Mouse (Mus musculus) forebrain, postnatal 0 days (tissue): Measurements from ENCODE around the gene Btbd19. TPM values are rescaled to one million over a fixed set of nuclear protein-coding genes. Genes with fewer than 3 reads are reported as not detected.

Experiments
- ATAC-seq: fragments of 200-750 bp; cut with Nextera tagmentation; 2 replicates; pipeline ENCODE4 v1.8.0; 2017; ENCODE audit warnings: mild to moderate bottlenecking, moderate library complexity
- DNase-seq: peaks from one replicate; pipeline ENCODE4 v3.0.0-alpha.2; 2015
- H3K27ac ChIP-seq: fragments of 300-500 bp; sonication (generic); 2 replicates; pipeline ENCODE4 v1.5.1; 2014; ENCODE audit warnings: low read depth, mild to moderate bottlenecking, antibody characterized with exemption, low read length, moderate library complexity, mixed read lengths
- H3K27me3 ChIP-seq: fragments of 300-500 bp; sonication (generic); 2 replicates; pipeline ENCODE4 v1.6.1; 2014; ENCODE audit warnings: mild to moderate bottlenecking, low read length, mixed read lengths; ENCODE audit not compliant: insufficient read depth
- H3K36me3 ChIP-seq: fragments of 300-500 bp; sonication (generic); 2 replicates; pipeline ENCODE4 v1.6.1; 2014; ENCODE audit warnings: mild to moderate bottlenecking, moderate library complexity; ENCODE audit not compliant: insufficient read depth
- H3K4me1 ChIP-seq: fragments of 300-500 bp; sonication (generic); 2 replicates; pipeline ENCODE4 v1.6.1; 2014; ENCODE audit warnings: antibody characterized with exemption; ENCODE audit not compliant: insufficient read depth
- H3K4me2 ChIP-seq: fragments of 300-500 bp; sonication (generic); 2 replicates; pipeline ENCODE4 v1.6.1; 2014; ENCODE audit warnings: low read depth, mild to moderate bottlenecking, moderate library complexity
- H3K4me3 ChIP-seq: fragments of 300-500 bp; sonication (generic); 2 replicates; pipeline ENCODE4 v1.5.1; 2014; ENCODE audit warnings: low read depth, low read length, mixed read lengths
- H3K9ac ChIP-seq: fragments of 300-500 bp; sonication (generic); 2 replicates; pipeline ENCODE4 v1.6.1; 2014; ENCODE audit warnings: mild to moderate bottlenecking
- H3K9me3 ChIP-seq: fragments of 300-500 bp; sonication (generic); 2 replicates; pipeline ENCODE4 v1.6.1; 2016; ENCODE audit warnings: low read length
- CTCF ChIP-seq: sonication (generic); IDR thresholded peaks from 2 replicates; pipeline ENCODE4 v1.5.1; 2016; ENCODE audit warnings: antibody characterized with exemption, control low read depth, low read depth
- WGBS: fragments of 180-500 bp; shearing (Covaris S2); extraction: QIAGEN DNeasy Blood & Tissue Kit; methylation state at CpG from one replicate; pipeline ENCODE4 v1.1.7; 2014; 5-methylcytosine and 5-hydroxymethylcytosine counted together
- polyA plus RNA-seq: library from polyadenylated mRNA; unstranded; fragments of >200 nt; fragmentation: Nextera tagmentation; extraction: Ambion mirVana; gene quantifications from 2 replicates; pipeline ENCODE4 v1.2.1, GENCODE M21; 2015
- total RNA-seq: library from RNA; depleted of rRNA; stranded (reverse); fragments of >200 nt; gene quantifications from 2 replicates; pipeline ENCODE4 v1.2.3, GENCODE M21; 2014

Btbd19 gene
- total and polyA plus RNA-seq, 2 experiments from 2014 or later, result 6.0 to 11.4 TPM

- no peaks in the 10 kb centered on the region for H3K27me3 ChIP-seq
- 85% methylated on average over 5 of the region's 5 CpGs for WGBS
- H3K4me2 ChIP-seq, result no peak overlapping the region
- no peak for TF ChIP-seq CTCF
- H3K4me1 ChIP-seq, result no peaks in the 10 kb centered on the region
- H3K9me3 ChIP-seq, result no peaks in the 10 kb centered on the region
- H3K27ac ChIP-seq, result no peak overlapping the region
- no peak overlapping the region for H3K4me3 ChIP-seq
- DNase-seq, result no peak
- peaks cover 17% of the 10 kb centered on the region; the same call in 1 of the 2 replicates for H3K36me3 ChIP-seq
- ATAC-seq, result no peak
- no peak overlapping the region for H3K9ac ChIP-seq
Observed at GRCm38 (mm10) chr4:117115592-117115991, 9.9 kb downstream of the Btbd19 start.

GRCm38 (mm10) chr4:117113237-117113636 lies 12.3 kb downstream of the Btbd19 start:
- 0 out of 2 replicates have a peak, but pooled peaks have one; percentile 14 for TF ChIP-seq CTCF
- DNase-seq (no peak), ATAC-seq (no peak)
- Histone ChIP-seq H3K9me3 (no peaks in the 10 kb centered on the region), H3K27ac (no peak overlapping the region), H3K36me3 (peaks cover 38% of the 10 kb centered on the region), H3K9ac (no peak overlapping the region), H3K4me1 (no peaks in the 10 kb centered on the region), H3K4me3 (no peak overlapping the region), H3K27me3 (no peaks in the 10 kb centered on the region), H3K4me2 (no peak overlapping the region)
- WGBS, result 85% methylated on average over 1 of the region's 1 CpGs

- no peak overlapping the region for H3K4me2 ChIP-seq
- H3K9me3 ChIP-seq, result no peaks in the 10 kb centered on the region
- DNase-seq, result no peak
- 97% methylated on average over 11 of the region's 11 CpGs for WGBS
- no peak overlapping the region for H3K9ac ChIP-seq
- TF ChIP-seq CTCF, result no peak
- no peaks in the 10 kb centered on the region for H3K27me3 ChIP-seq
- no peak overlapping the region for H3K4me3 ChIP-seq
- no peak for ATAC-seq
- H3K4me1 ChIP-seq, result no peaks in the 10 kb centered on the region
- peaks cover 45% of the 10 kb centered on the region for H3K36me3 ChIP-seq
- H3K27ac ChIP-seq, result no peak overlapping the region
Observed at GRCm38 (mm10) chr4:117110985-117111384, 14.5 kb downstream of the Btbd19 start.

- no peak for TF ChIP-seq CTCF
- DNase-seq, result no peak
- no peaks in the 10 kb centered on the region for H3K27me3 ChIP-seq
- no peak overlapping the region for H3K27ac ChIP-seq
- 91% methylated on average over 13 of the region's 13 CpGs for WGBS
- H3K9ac ChIP-seq, result no peak overlapping the region
- ATAC-seq, result no peak
- peaks cover 47% of the 10 kb centered on the region for H3K36me3 ChIP-seq
- no peaks in the 10 kb centered on the region for H3K4me1 ChIP-seq
- H3K4me2 ChIP-seq, result no peak overlapping the region
- no peaks in the 10 kb centered on the region for H3K9me3 ChIP-seq
- H3K4me3 ChIP-seq, result no peak overlapping the region
Observed at GRCm38 (mm10) chr4:117110249-117110648, 15.3 kb downstream of the Btbd19 start.

GRCm38 (mm10) chr4:117109330-117109729 lies 16.2 kb downstream of the Btbd19 start:
- Histone ChIP-seq H3K4me1 (no peaks in the 10 kb centered on the region), H3K27me3 (no peaks in the 10 kb centered on the region), H3K27ac (no peak overlapping the region), H3K4me3 (no peak overlapping the region), H3K9me3 (no peaks in the 10 kb centered on the region), H3K9ac (no peak overlapping the region), H3K36me3 (peaks cover 42% of the 10 kb centered on the region), H3K4me2 (no peak overlapping the region)
- 91% methylated on average over 25 of the region's 25 CpGs for WGBS
- DNase-seq, result no peak
- ATAC-seq, result no peak
- TF ChIP-seq CTCF, result no peak

- no peak overlapping the region for H3K9ac ChIP-seq
- peaks cover 42% of the 10 kb centered on the region for H3K36me3 ChIP-seq
- H3K27ac ChIP-seq, result no peak overlapping the region
- no peaks in the 10 kb centered on the region for H3K4me1 ChIP-seq
- WGBS, result 97% methylated on average over 6 of the region's 6 CpGs
- no peak overlapping the region for H3K4me2 ChIP-seq
- no peak for TF ChIP-seq CTCF
- no peaks in the 10 kb centered on the region for H3K27me3 ChIP-seq
- H3K9me3 ChIP-seq, result no peaks in the 10 kb centered on the region
- ATAC-seq, result no peak
- no peak for DNase-seq
- no peak overlapping the region for H3K4me3 ChIP-seq
Observed at GRCm38 (mm10) chr4:117108524-117108849, 17.0 kb downstream of the Btbd19 start.

- peaks cover 42% of the 10 kb centered on the region for H3K36me3 ChIP-seq
- 86% methylated on average over 18 of the region's 18 CpGs for WGBS
- no peak overlapping the region for H3K27ac ChIP-seq
- no peaks in the 10 kb centered on the region for H3K4me1 ChIP-seq
- TF ChIP-seq CTCF, result no peak
- ATAC-seq (no peak), DNase-seq (no peak)
- no peak overlapping the region for H3K4me3 ChIP-seq
- no peak overlapping the region for H3K4me2 ChIP-seq
- no peak overlapping the region for H3K9ac ChIP-seq
- no peaks in the 10 kb centered on the region for H3K9me3 ChIP-seq
- H3K27me3 ChIP-seq, result no peaks in the 10 kb centered on the region
Observed at GRCm38 (mm10) chr4:117107813-117108523, 17.6 kb downstream of the Btbd19 start.
